Mouse (Mus musculus) urinary bladder, postnatal 10 days (tissue): Measurements from ENCODE around the gene Ganc.
A peak's percentile ranks its signal among the peaks of the same experiment; 100 is the strongest.

Experiments used
- DNase-seq: peaks from one replicate; pipeline ENCODE4 v3.0.0; 2022; ENCODE audit warnings: low spot score

Gene Ganc

DNA sequence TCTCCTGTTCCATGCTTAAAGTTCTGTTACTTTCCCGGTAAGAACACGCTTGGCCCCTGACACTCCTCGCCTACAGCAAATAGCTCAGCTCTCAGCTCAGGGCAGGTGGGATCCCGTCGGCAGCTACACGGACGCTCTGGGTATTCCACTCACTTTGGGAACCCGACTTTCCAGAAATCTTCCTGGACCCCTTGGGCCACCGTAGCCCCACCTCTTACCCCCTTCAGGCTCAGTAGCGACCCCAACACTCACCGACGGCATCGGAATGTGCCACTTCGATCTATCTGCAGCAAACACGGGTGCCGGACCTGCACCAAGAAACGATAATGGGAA, at the start of gene Ganc:
Gene Ganc (plus strand): TSS at position 244 of the 333 bp plus-strand sequence.
- peak; percentile 9 for DNase-seq

DNA sequence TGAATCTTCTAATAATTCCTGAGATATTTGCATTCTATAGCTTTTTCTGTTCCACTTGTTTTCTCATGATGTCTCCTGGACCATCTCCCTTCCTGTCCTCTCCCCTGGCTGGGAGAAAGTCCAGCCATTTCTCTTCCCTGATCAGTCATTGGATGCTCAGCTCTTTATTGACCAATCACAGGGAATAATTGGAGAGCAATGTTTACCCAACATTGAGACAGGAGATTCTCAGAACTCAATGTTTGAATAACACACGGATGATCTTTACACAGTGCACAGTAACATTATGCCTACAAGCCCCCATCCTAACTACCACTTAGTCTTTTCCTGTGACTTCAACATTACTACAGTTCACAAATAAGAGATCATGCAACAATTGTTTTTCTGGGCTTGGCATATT, 43.3 kb upstream of the Ganc start:
- no peak for DNase-seq

GRCm38 (mm10) chr2:120366501-120366900, 37.2 kb upstream of the Ganc start:
- DNase-seq, result no peak

DNA sequence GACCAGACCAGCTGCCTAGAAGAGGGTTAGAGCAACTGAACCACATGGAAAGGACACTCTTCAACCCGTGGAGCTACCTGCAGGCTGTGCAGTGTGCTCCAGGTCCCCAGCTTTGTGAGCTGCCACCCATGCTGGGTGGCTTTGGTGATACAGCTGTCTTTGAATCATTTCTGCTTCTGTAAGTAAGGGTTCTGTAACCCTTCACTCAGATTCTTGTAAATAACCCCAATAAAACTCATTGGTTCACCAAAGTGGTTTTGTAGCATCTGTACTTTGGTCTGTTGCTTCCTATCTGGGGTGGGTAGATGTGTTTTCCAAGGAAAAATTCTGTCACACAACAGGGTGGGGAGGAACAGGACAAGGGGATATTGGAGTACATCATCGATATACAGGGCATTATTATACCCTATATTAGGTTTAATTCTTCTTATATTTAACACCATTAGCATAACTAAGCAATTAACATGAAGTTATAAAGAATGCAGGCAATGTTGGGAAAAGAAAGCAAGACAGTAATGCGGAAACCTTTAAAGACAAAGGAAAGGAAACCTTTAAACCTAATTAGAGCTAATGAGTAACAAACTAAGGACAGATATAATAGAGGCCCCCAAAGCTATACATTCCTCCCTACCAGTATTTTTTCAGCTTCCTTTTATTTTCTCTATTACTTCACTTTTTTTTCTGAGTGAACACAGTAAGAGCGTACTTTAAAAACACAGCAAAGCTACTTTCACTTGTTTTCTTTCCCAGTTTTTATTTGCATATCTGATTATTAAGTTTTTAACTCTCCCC, 36.1 kb upstream of the Ganc start:
- no peak for DNase-seq

DNA sequence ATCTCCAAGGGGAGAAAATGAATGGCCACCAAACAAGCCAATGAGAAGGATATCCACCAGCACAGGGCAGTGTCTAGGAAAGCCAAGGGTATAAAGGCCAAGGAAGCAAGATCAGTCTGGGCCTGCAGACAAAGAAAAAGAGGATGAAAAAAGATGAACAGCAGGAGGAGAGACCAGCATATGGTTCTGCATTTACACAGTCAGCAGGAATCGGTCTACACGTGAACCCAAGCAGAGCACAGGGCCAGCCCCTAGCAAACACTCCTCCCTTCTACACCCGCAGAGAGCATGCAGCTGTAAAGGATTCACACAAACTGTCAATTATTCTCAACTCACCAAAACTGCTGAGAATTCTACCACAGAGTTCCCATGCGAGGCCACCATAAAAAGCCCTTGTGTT, 29.8 kb upstream of the Ganc start:
- no peak for DNase-seq

- DNase-seq, result no peak
These were observed 17.4 kb upstream of the Ganc start for GRCm38 (mm10) chr2:120386264-120386663.

GRCm38 (mm10) chr2:120387291-120387690, 16.4 kb upstream of the Ganc start:
- DNase-seq, result no peak

- no peak for DNase-seq
These were observed 14.3 kb upstream of the Ganc start for GRCm38 (mm10) chr2:120389376-120389775.

GRCm38 (mm10) chr2:120390934-120391333, 12.8 kb upstream of the Ganc start:
- DNase-seq, result no peak

DNA sequence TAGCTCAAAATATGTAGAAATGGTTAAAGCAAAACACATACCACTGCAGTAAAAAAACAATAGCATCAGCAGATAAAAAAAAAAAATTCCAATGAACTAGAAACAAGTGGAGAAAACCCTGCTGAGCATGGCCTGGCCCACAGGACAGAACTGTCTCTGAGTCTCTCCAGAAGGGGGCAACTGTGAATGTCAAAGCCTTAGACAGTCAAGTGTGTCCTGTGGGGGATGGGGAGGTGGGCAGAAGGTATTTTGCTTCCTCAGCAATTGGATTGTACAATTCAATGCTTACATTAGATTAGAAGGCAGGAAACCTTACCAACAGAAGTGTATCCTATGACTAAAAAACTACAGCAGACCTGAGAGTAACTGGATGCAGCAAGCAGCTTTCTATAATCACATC, 11.3 kb upstream of the Ganc start:
- no peak for DNase-seq

- no peak for DNase-seq
These were observed 5.7 kb upstream of the Ganc start for GRCm38 (mm10) chr2:120397951-120398350.

GRCm38 (mm10) chr2:120402813-120403212, 883 bp upstream of the Ganc start:
- DNase-seq, result no peak

DNA sequence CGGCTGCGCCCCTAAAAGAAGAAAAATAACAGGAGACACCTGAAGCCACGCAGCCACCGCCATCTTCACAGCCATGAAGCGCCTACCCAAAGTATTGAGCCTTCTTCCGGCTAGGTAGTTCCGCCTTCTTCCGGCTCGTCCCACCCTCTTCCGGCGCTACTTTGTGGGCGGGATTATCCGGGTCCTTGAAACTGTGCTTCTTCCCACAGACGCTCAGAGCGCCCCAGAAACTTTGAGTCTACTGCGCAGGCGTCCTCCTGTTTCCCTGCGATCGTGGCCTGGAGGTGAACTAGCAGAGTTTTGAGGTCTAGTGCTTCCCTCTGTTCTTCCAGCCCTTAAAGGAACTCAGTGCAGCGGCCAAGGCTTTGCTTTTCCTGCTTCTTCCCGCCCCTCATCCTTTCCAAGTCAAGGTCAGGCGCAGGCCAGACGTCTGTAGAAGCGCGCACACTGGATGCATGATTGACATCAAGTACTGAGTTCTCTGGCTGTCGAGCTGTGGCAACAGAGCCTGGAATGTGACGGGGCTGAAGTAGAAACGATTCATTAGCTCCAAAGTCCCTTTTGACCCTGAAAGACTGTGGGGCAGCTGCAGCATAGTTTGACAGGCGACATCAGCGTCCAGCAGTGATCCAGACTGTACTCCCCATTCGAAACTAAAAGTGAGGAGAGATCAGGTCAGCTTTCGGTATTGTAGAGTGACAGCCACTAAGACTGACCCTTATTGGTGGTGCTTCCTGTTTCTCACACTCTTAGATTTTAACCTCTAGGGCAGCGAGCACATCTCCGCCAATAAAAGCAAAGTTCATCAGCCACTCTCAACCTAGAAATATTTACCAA, 508 bp downstream of the Ganc start, which contains the start of gene Tmem87a:
Gene Tmem87a (minus strand): TSS at position 128 of the 837 bp plus-strand sequence.
- peak; percentile 77 for DNase-seq

DNA sequence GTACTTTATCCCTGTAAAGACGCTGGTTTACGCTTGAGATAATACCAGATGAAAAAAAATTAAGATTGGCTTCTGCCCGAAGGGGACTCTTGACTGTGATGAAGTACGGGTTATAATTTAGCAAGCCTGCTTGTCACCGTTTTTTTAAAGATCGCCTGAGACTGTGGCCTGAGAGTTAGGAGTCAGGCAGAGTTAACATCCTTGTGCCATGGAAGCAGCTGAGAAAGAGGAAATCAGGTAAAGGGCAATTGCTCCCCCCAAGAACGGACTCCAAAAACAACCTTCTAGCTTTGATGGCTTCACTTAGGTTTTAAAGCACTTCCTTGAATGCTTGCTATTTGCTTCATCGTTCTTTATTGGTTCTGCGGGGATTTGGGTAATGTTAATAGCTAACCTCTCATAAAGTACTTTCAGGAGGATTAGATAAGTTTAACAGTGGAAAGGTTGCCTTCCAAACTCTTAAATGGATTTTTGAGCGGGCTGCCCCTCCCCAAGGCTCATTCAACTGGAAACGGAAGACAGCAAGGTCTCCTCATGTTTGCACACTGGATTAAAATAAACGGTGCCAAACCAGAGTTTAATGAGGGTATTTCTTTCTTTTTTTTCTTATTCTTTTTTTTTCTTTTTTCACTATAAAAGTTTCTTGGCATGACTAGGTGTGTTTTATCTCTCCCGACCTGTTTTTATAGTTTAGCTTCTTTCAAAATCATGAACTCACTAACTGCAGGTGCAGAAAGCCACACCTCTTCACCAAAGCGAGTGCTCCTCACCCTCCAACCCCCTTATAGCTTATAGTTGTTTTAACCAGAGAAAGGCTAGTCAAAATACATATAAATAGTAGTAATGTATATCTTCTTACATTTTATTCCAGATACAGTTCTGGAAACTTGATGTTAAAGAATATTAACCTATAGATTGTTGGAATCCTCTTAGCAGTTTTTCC, 1.4 kb downstream of the Ganc start:
- DNase-seq, result no peak

- DNase-seq, result no peak
These were observed 7.5 kb downstream of the Ganc start for GRCm38 (mm10) chr2:120411096-120411628.

DNA sequence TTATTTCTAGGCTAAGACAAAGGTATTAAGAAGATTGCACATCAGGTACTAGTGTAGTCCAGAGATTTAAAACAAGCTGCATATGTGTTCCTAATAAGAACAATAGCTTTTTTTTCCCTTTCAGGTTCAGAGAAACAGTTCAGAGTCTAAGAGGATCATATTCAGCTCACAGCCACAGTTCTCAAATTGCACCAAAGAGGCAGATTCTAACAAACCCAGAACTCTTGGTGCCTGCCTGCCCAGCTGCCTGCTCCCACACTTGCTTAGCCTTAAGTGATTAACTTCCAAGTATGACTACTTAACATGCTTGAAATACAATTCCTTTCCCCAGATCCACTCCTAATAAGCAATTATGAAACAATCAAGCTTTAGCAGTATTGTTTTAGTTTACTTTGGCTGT, 10.4 kb downstream of the Ganc start:
- no peak for DNase-seq

- no peak for DNase-seq
These were observed 11.2 kb downstream of the Ganc start for GRCm38 (mm10) chr2:120414738-120415414.

- no peak for DNase-seq
These were observed 20.7 kb downstream of the Ganc start for GRCm38 (mm10) chr2:120424386-120424785.

DNA sequence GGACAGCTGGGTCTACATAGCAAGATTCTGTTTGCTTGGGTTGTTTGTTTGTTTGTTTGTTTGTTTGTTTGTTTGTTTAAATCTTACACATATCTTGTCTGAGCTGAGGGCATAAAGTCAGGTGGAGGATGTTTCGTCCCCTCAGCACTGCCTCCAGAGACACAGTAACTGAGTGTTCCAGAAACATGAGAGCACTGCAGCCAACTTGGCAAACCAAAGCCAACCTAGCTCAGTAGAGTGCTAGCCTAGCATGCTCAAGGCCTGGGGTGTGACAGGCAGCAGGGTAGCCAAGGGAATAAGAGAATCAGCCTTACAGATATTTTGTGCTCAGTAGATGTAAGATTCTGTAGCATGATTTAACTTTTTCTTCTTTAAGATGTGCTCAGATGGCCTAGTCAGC, 40.8 kb downstream of the Ganc start:
- DNase-seq, result no peak

DNA sequence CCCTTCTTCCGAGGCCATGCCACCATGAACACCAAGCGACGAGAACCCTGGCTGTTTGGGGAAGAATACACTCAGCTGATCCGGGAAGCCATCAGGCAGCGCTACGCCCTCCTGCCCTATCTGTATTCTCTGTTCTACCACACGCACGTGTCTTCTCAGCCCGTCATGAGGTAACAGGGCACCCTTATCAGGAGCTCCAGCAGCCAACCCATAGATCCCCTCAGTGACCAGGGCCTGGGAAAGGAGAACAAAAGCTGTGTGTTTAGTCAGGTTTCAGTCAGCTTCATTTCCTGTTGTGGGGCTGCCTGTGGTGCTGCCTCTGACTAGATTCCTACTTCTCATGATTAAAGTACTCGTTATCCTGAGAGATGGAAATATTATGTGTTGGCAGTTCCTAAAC, 42.7 kb downstream of the Ganc start:
- no peak for DNase-seq

GRCm38 (mm10) chr2:120447306-120447705, 43.6 kb downstream of the Ganc start:
- no peak for DNase-seq
